Mouse (Mus musculus) midbrain, embryonic 11.5 days (tissue): ENCODE data around the gene Zc3h7a. TPM values are rescaled to one million over a fixed set of nuclear protein-coding genes. Genes with fewer than 3 reads are reported as not detected.

ENCODE experiments used
- ATAC-seq: fragments of 200-750 bp; cut with Nextera tagmentation; 2 replicates; pipeline ENCODE4 v1.8.0; 2017; ENCODE audit warnings: moderate TSS enrichment, moderate library complexity; ENCODE audit not compliant: low FRiP score
- DNase-seq: peaks from one replicate; pipeline ENCODE4 v3.0.0; 2015; ENCODE audit warnings: low spot score; ENCODE audit errors: missing footprints
- H3K27ac ChIP-seq: fragments of 300-500 bp; sonication (generic); 2 replicates; pipeline ENCODE4 v1.5.1; 2014; ENCODE audit warnings: low read depth, low read length
- H3K27me3 ChIP-seq: fragments of 300-500 bp; sonication (generic); 2 replicates; pipeline ENCODE4 v1.6.1; 2014; ENCODE audit warnings: mild to moderate bottlenecking, low read length, moderate library complexity, mixed read lengths; ENCODE audit not compliant: control insufficient read depth, insufficient read depth
- H3K36me3 ChIP-seq: fragments of 300-500 bp; sonication (generic); 2 replicates; pipeline ENCODE4 v1.6.1; 2014; ENCODE audit warnings: mild to moderate bottlenecking, low read length, moderate library complexity, mixed read lengths; ENCODE audit not compliant: control insufficient read depth, insufficient read depth
- H3K4me1 ChIP-seq: fragments of 300-500 bp; sonication (generic); 2 replicates; pipeline ENCODE4 v1.6.1; 2014; ENCODE audit warnings: low read length; ENCODE audit not compliant: control insufficient read depth, insufficient read depth
- H3K4me2 ChIP-seq: fragments of 300-500 bp; sonication (generic); 2 replicates; pipeline ENCODE4 v1.6.1; 2014; ENCODE audit warnings: mild to moderate bottlenecking, moderate library complexity
- H3K4me3 ChIP-seq: fragments of 300-500 bp; sonication (generic); 2 replicates; pipeline ENCODE4 v1.5.1; 2014; ENCODE audit warnings: low read depth, low read length
- H3K9ac ChIP-seq: fragments of 300-500 bp; sonication (generic); 2 replicates; pipeline ENCODE4 v1.6.1; 2014; ENCODE audit warnings: low read length
- H3K9me3 ChIP-seq: fragments of 300-500 bp; sonication (generic); 2 replicates; pipeline ENCODE4 v1.6.1; 2016; ENCODE audit warnings: low read length; ENCODE audit not compliant: control insufficient read depth
- WGBS: fragments of 180-500 bp; shearing (Covaris S2); extraction: QIAGEN DNeasy Blood & Tissue Kit; methylation state at CpG from one replicate; pipeline ENCODE4 v1.1.7; 2014; 5-methylcytosine and 5-hydroxymethylcytosine counted together
- polyA plus RNA-seq: library from polyadenylated mRNA; unstranded; fragments of >200 nt; fragmentation: Nextera tagmentation; extraction: Ambion mirVana; gene quantifications from 2 replicates; pipeline ENCODE4 v1.2.1, GENCODE M21; 2014

Zc3h7a gene
- polyA plus RNA-seq: 82.2 and 87.5 TPM in 2 replicates

GRCm38 (mm10) chr16:11176208-11176883 is at the start of gene Zc3h7a:
Gene Zc3h7a, minus strand, starts transcription at chr16:11176393.
- Histone ChIP-seq H3K27me3 (no peaks in the 10 kb centered on the region), H3K4me3 (peak within 1 kb of the TSS; percentile 87), H3K4me2 (peak within 1 kb of the TSS; percentile 76), H3K27ac (peak within 1 kb of the TSS; percentile 78), H3K4me1 (peaks cover 5% of the 10 kb centered on the region; the same call in 1 of the 2 replicates), H3K9me3 (no peaks in the 10 kb centered on the region), H3K36me3 (no peaks in the 10 kb centered on the region), H3K9ac (peak within 1 kb of the TSS; percentile 85)
- DNase-seq (peak; percentile 99), ATAC-seq (peak; percentile 92)
- WGBS: under 1% methylated on average over 56 of the region's 57 CpGs

GRCm38 (mm10) chr16:11217801-11218200 is 41.6 kb upstream of the Zc3h7a start:
- peaks cover 11% of the 10 kb centered on the region; the same call in 1 of the 2 replicates for H3K36me3 ChIP-seq
- H3K4me2 ChIP-seq: no peak overlapping the region

GRCm38 (mm10) chr16:11203600-11204390 is 27.6 kb upstream of the Zc3h7a start:
- H3K4me2 ChIP-seq: peak overlapping the region; percentile 81
- H3K9me3 ChIP-seq: no peaks in the 10 kb centered on the region
- peak overlapping the region; percentile 92 for H3K4me3 ChIP-seq
- H3K27me3 ChIP-seq: no peaks in the 10 kb centered on the region
- peak; percentile 50; the same call in 1 of the 2 replicates for ATAC-seq
- WGBS: 9% methylated on average over 24 of the region's 24 CpGs
- H3K36me3 ChIP-seq: peaks cover 2% of the 10 kb centered on the region; the same call in 1 of the 2 replicates
- peak overlapping the region; percentile 84 for H3K9ac ChIP-seq
- H3K27ac ChIP-seq: no peak overlapping the region; the same call in 1 of the 2 replicates
- H3K4me1 ChIP-seq: peaks cover 14% of the 10 kb centered on the region
- no peak for DNase-seq

More at GRCm38 (mm10) chr16:11217801-11218200, 41.6 kb upstream of the Zc3h7a start:
- Histone ChIP-seq H3K9me3 (no peaks in the 10 kb centered on the region), H3K9ac (no peak overlapping the region), H3K27ac (no peak overlapping the region), H3K4me3 (no peak overlapping the region), H3K4me1 (no peaks in the 10 kb centered on the region), H3K27me3 (no peaks in the 10 kb centered on the region)
- ATAC-seq (no peak), DNase-seq (no peak)
- WGBS: 84% methylated on average over 3 of the region's 3 CpGs

- H3K4me3 ChIP-seq: peak within 1 kb of the TSS; percentile 92
- H3K4me2 ChIP-seq: peak within 1 kb of the TSS; percentile 89
- peaks cover 14% of the 10 kb centered on the region for H3K4me1 ChIP-seq
- peak within 1 kb of the TSS; percentile 40; the same call in 1 of the 2 replicates for H3K27ac ChIP-seq
- DNase-seq (peak; percentile 100), ATAC-seq (peak; percentile 99)
- no peaks in the 10 kb centered on the region for H3K27me3 ChIP-seq
- under 1% methylated on average over 68 of the region's 68 CpGs for whole genome bisulfite sequencing
- peaks cover 9% of the 10 kb centered on the region; the same call in 1 of the 2 replicates for H3K36me3 ChIP-seq
- no peaks in the 10 kb centered on the region for H3K9me3 ChIP-seq
- H3K9ac ChIP-seq: peak within 1 kb of the TSS; percentile 84
These were observed 26.7 kb upstream of the Zc3h7a start, which contains the start of gene Rsl1d1 for GRCm38 (mm10) chr16:11202571-11203554. Gene Rsl1d1, minus strand, starts transcription at chr16:11203331.

- peaks cover 14% of the 10 kb centered on the region for H3K4me1 ChIP-seq
- H3K27ac ChIP-seq: no peak overlapping the region
- no peaks in the 10 kb centered on the region for H3K9me3 ChIP-seq
- peak overlapping the region; percentile 89 for H3K4me2 ChIP-seq
- H3K9ac ChIP-seq: no peak overlapping the region; the same call in 1 of the 2 replicates
- 69% methylated on average over 6 of the region's 6 CpGs for WGBS
- DNase-seq (no peak), ATAC-seq (no peak)
- peak overlapping the region; percentile 92 for H3K4me3 ChIP-seq
- no peaks in the 10 kb centered on the region for H3K27me3 ChIP-seq
- peaks cover 14% of the 10 kb centered on the region for H3K36me3 ChIP-seq
These were observed 25.7 kb upstream of the Zc3h7a start for GRCm38 (mm10) chr16:11201740-11202394.

- H3K9ac ChIP-seq: no peak overlapping the region
- no peak overlapping the region for H3K27ac ChIP-seq
- H3K4me2 ChIP-seq: no peak overlapping the region
- H3K4me3 ChIP-seq: no peak overlapping the region
- peaks cover 14% of the 10 kb centered on the region for H3K4me1 ChIP-seq
- ATAC-seq: no peak
- 90% methylated on average over 3 of the region's 3 CpGs for WGBS
- no peaks in the 10 kb centered on the region for H3K9me3 ChIP-seq
- DNase-seq: no peak
- H3K36me3 ChIP-seq: peaks cover 23% of the 10 kb centered on the region
- no peaks in the 10 kb centered on the region for H3K27me3 ChIP-seq
These were observed 24.1 kb upstream of the Zc3h7a start for GRCm38 (mm10) chr16:11200247-11200646.

GRCm38 (mm10) chr16:11198467-11198866 is 22.3 kb upstream of the Zc3h7a start:
- DNase-seq: no peak
- H3K36me3 ChIP-seq: peaks cover 31% of the 10 kb centered on the region

DNA sequence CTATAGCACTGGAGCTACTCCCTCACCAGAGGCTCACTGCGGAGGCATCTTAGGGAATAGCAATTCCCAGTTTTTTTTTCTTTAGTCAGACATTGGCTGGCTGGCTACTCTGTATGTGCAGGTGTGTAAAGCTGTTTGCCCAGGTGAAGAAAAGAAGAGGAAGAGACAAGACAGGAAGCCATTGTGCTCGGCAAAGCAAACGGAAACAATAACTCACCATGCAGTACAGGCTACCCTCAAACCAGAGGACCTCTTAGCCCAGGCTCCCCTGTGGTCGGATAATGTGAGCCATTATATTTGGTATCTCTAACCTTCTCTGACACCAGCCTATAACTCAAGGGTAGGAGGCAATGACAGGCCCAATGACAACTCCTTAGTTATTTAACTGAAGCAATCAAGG is 20.9 kb upstream of the Zc3h7a start:
- no peak overlapping the region for H3K27ac ChIP-seq
- 90% methylated on average over 4 of the region's 4 CpGs for WGBS
- H3K4me2 ChIP-seq: no peak overlapping the region
- DNase-seq (no peak), ATAC-seq (no peak)
- no peaks in the 10 kb centered on the region for H3K9me3 ChIP-seq
- no peak overlapping the region for H3K9ac ChIP-seq
- no peaks in the 10 kb centered on the region for H3K27me3 ChIP-seq
- H3K36me3 ChIP-seq: peaks cover 37% of the 10 kb centered on the region
- H3K4me1 ChIP-seq: peaks cover 3% of the 10 kb centered on the region; the same call in 1 of the 2 replicates
- H3K4me3 ChIP-seq: no peak overlapping the region

More at GRCm38 (mm10) chr16:11198467-11198866, 22.3 kb upstream of the Zc3h7a start:
- H3K27ac ChIP-seq: no peak overlapping the region
- H3K9me3 ChIP-seq: no peaks in the 10 kb centered on the region
- ATAC-seq: no peak
- H3K4me3 ChIP-seq: no peak overlapping the region
- peaks cover 3% of the 10 kb centered on the region; the same call in 1 of the 2 replicates for H3K4me1 ChIP-seq
- WGBS: 80% methylated on average over 2 of the region's 2 CpGs
- no peak overlapping the region for H3K4me2 ChIP-seq
- H3K27me3 ChIP-seq: no peaks in the 10 kb centered on the region
- no peak overlapping the region for H3K9ac ChIP-seq
